Mouse (Mus musculus) ES-E14 (cell line): ENCODE results near the gene 4933403O08Rik.

Experiments used
- CHD2 ChIP-seq: IDR thresholded peaks from 2 replicates; pipeline ENCODE4 v1.6.1; 2014; ENCODE audit warnings: mild to moderate bottlenecking, low read depth, low read length, inconsistent platforms
- MAFK ChIP-seq: IDR thresholded peaks from 2 replicates; pipeline ENCODE4 v1.6.1; 2014; ENCODE audit warnings: mild to moderate bottlenecking, low read depth, low read length, inconsistent platforms; ENCODE audit not compliant: insufficient read depth
- ZC3H11A ChIP-seq: IDR thresholded peaks from 2 replicates; pipeline ENCODE4 v1.6.1; 2012; ENCODE audit warnings: low read depth, mild to moderate bottlenecking, inconsistent platforms, low read length, borderline replicate concordance
- ZNF384 ChIP-seq: IDR thresholded peaks from 2 replicates; pipeline ENCODE4 v1.6.1; 2012; ENCODE audit warnings: low read depth, low read length, inconsistent platforms

GRCm38 (mm10) chrX:112255513-112255912 is 16.7 kb downstream of the 4933403O08Rik start:
- TF ChIP-seq CHD2, result no peak
- TF ChIP-seq ZNF384, result no peak
- TF ChIP-seq ZC3H11A, result no peak
- TF ChIP-seq MAFK, result no peak
